Mouse (Mus musculus) limb, embryonic 11.5 days (tissue): ENCODE measurements at regions not wholly inside any gene's neighbourhood (a gene's known extent, or its start where the extent isn't known, plus 50 kb on each side); places are given as distances from the start of the nearest gene placed in this dataset.
"Not testable (repeated sequence)": the region's sequence is repeated elsewhere in the genome, so short reads cannot be mapped to it uniquely, and the experiment has no call there.

Experiments
- ATAC-seq: fragments of 200-750 bp; cut with Nextera tagmentation; 2 replicates; pipeline ENCODE4 v1.8.0; 2017; ENCODE audit warnings: low read depth; ENCODE audit not compliant: insufficient number of reproducible peaks, low FRiP score, low TSS enrichment
- DNase-seq: peaks from one replicate; pipeline ENCODE4 v3.0.0-alpha.2; 2015; ENCODE audit warnings: low spot score
- H3K27ac ChIP-seq: fragments of 300-500 bp; sonication (generic); replicated peaks from 2 replicates; pipeline ENCODE4 v1.5.1; 2014; ENCODE audit warnings: low read depth, mild to moderate bottlenecking, low read length
- H3K27me3 ChIP-seq: fragments of 300-500 bp; sonication (generic); 2 replicates; pipeline ENCODE4 v1.6.1; 2014; ENCODE audit warnings: mild to moderate bottlenecking, low read length, mixed read lengths; ENCODE audit not compliant: control insufficient read depth, insufficient read depth
- H3K36me3 ChIP-seq: fragments of 300-500 bp; sonication (generic); 2 replicates; pipeline ENCODE4 v1.6.1; 2014; ENCODE audit warnings: mild to moderate bottlenecking, low read length, moderate library complexity, mixed read lengths; ENCODE audit not compliant: control insufficient read depth, insufficient read depth
- H3K4me1 ChIP-seq: fragments of 300-500 bp; sonication (generic); 2 replicates; pipeline ENCODE4 v1.6.1; 2014; ENCODE audit warnings: low read length, mixed read lengths; ENCODE audit not compliant: control insufficient read depth, insufficient read depth
- H3K4me2 ChIP-seq: fragments of 300-500 bp; sonication (generic); 2 replicates; pipeline ENCODE4 v1.6.1; 2014; ENCODE audit warnings: low read depth, mild to moderate bottlenecking, moderate library complexity; ENCODE audit not compliant: severe bottlenecking
- H3K4me3 ChIP-seq: fragments of 300-500 bp; sonication (generic); 2 replicates; pipeline ENCODE4 v1.5.1; 2014; ENCODE audit warnings: low read depth, low read length
- H3K9ac ChIP-seq: fragments of 300-500 bp; sonication (generic); 2 replicates; pipeline ENCODE4 v1.6.1; 2014; ENCODE audit warnings: mild to moderate bottlenecking, low read length
- H3K9me3 ChIP-seq: fragments of 300-500 bp; sonication (generic); 2 replicates; pipeline ENCODE4 v1.6.1; 2016; ENCODE audit warnings: low read length; ENCODE audit not compliant: control insufficient read depth
- WGBS: fragments of 180-500 bp; shearing (Covaris S2); extraction: QIAGEN DNeasy Blood & Tissue Kit; methylation state at CpG from one replicate; pipeline ENCODE4 v1.1.7; 2014; 5-methylcytosine and 5-hydroxymethylcytosine counted together

DNA sequence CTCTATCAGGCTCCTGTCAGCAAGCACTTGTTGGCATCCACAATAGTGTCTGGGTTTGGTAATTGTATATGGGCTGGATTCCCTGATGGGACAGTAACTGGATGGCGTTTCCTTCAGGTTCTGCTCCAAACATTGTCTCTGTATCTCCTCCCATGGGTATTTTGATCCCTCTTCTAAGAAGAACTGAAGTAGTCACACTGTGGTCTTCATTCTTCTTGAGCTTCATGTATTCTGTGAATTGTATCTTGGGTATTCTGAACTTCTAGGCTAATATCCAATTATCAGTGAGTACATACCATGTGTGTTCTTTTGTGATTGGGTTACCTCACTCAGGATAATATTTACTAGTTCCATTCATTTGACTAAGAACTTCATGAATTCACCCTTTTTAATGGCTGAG is 119.2 kb upstream of the Gm21119 start:
- H3K4me1 ChIP-seq, H3K4me3 ChIP-seq, H3K9me3 ChIP-seq, ATAC-seq, DNase-seq, H3K36me3 ChIP-seq, H3K27ac ChIP-seq, H3K27me3 ChIP-seq, H3K4me2 ChIP-seq, H3K9ac ChIP-seq: not testable (repeated sequence)
- no CpG with 5 or more reads among the region's 1 CpGs for WGBS

DNA sequence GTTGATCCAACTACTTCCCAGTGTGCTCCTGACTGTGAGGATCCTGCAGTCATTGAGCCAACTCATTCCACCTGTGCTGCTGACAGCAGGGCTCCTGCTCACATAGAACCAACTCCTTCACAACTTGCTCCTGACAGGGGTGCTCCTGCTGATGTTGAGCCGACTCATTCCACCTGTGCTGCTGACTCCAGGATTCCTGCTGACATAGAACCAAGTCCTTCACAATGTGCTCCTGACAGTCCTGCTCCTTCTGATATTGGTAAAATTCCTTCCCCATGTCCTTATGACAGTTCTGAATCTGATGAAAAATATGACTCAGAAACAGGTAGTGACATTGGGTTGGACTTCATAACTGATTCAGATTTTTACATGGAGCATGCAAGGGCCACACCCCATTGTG is 100.8 kb upstream of the Gm21119 start:
- not testable (repeated sequence) for H3K27ac ChIP-seq, H3K4me2 ChIP-seq, H3K27me3 ChIP-seq, H3K4me1 ChIP-seq, H3K36me3 ChIP-seq, H3K4me3 ChIP-seq, ATAC-seq, H3K9ac ChIP-seq, H3K9me3 ChIP-seq
- 80% methylated on average over 1 of the region's 1 CpGs for WGBS
- DNase-seq, result peak; percentile 17

DNA sequence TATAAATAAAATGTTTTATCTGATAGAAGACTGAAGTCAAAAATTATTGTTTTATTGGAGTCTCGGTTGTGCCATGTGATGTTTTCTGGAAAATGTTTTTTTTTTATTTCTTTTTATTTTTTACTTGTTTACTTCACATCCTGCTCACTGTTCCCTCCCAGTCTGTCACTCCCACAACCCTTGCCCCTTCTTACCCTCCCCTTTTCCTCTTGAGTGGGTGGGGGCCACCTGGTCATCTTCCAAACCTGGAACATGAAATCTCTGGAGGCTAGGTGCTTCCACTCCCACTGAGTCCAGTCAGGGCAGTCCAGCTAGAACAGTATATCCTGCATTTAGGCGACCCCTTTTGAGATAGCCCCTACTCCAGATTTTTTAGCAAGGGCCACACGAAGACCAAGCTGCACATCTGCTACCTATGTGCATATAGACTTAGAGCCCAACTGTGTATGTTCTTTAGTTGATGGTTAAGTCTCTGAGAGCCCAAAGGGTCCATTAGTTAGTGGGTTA is 98.3 kb upstream of the Gm21119 start:
- not testable (repeated sequence) for DNase-seq, H3K27ac ChIP-seq, H3K27me3 ChIP-seq, ATAC-seq, H3K4me2 ChIP-seq, H3K9me3 ChIP-seq, H3K9ac ChIP-seq, H3K36me3 ChIP-seq, H3K4me3 ChIP-seq, H3K4me1 ChIP-seq
- 76% methylated on average over 2 of the region's 3 CpGs for WGBS

DNA sequence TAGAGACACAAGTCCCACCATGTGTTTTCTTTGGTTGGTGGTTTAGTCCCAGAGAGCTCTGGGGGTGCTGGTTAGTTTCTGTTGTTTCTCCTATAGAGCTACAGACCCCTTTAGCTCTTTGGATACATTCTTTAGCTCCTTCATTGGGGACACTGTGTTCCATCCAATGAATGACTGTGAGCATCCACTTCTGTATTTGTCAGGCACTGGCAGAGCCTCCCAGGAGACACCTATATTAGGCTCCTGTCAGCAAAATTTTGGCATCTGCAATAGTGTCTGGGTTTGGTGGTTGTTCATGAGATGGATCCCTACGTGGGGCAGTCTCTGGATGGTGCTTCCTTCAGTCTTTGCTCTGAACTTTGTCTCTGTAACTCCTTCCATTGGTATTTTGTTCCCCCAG is 97.2 kb upstream of the Gm21119 start:
- not testable (repeated sequence) for ATAC-seq, H3K4me3 ChIP-seq

DNA sequence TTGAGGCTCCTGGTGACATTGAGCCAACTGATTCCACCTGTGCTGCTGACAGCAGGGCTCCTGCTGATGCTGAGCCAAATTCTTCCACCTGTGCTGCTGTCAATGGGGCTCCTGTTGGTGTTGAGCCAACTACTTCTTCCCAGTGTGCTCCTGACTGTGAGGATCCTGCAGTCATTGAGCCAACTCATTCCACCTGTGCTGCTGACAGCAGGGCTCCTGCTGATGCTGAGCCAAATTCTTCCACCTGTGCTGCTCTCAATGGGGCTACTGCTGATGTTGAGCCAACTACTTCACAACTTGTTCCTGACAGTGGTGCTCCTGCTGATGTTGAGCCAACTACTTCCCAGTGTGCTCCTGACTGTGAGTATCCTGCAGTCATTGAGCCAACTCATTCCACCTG is 90.2 kb upstream of the Gm21119 start:
- not testable (repeated sequence) for H3K27me3 ChIP-seq, H3K9ac ChIP-seq, DNase-seq, H3K4me2 ChIP-seq, H3K4me1 ChIP-seq, H3K9me3 ChIP-seq, H3K27ac ChIP-seq, ATAC-seq, H3K4me3 ChIP-seq, H3K36me3 ChIP-seq

More for the DNA sequence above, 97.2 kb upstream of the Gm21119 start:
- H3K27me3 ChIP-seq, H3K4me1 ChIP-seq, H3K4me2 ChIP-seq, H3K9ac ChIP-seq, DNase-seq, H3K27ac ChIP-seq, H3K9me3 ChIP-seq, H3K36me3 ChIP-seq: not testable (repeated sequence)
- 28% methylated on average over 1 of the region's 1 CpGs for WGBS

DNA sequence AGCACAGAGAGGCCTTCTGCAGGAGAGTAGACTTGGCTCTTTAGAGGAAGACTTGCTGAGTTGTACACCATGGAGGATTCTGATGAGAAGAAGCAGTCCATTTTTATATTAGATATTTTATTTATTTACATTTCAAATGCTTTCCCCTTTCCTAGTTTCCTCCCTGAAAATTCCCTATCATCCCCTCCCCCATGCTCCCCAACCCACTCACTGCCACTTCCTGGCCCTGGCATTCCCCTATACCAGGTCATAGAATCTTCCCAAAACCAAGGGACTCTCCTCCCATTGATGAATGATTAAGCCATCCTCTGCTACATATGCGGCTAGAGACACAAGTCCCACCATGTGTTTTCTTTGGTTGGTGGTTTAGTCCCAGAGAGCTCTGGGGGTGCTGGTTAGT is 85.7 kb upstream of the Gm21119 start:
- DNase-seq, H3K4me1 ChIP-seq, H3K9me3 ChIP-seq, H3K27ac ChIP-seq, H3K4me3 ChIP-seq, ATAC-seq, H3K4me2 ChIP-seq, H3K27me3 ChIP-seq, H3K9ac ChIP-seq, H3K36me3 ChIP-seq: not testable (repeated sequence)
- WGBS, result no CpG with 5 or more reads among the region's 1 CpGs

DNA sequence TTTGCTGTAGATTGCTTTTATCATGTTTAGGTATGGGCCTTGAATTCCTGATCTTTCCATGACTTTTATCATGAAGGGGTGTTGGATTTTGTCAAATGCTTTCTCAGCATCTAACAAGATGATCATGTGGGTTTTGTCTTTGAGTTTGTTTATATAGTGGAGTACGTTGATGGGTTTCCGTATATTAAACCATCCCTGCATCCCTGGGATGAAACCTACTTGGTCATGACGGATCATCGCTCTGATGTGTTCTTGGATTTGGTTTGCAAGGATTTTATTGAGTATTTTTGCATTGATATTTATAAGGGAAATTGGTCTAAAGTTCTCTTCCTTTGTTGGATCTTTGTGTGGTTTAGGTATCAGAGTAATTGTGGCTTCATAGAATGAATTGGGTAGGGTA is 75.7 kb upstream of the Gm21119 start:
- not testable (repeated sequence) for H3K4me2 ChIP-seq
- 93% methylated on average over 4 of the region's 4 CpGs for WGBS

DNA sequence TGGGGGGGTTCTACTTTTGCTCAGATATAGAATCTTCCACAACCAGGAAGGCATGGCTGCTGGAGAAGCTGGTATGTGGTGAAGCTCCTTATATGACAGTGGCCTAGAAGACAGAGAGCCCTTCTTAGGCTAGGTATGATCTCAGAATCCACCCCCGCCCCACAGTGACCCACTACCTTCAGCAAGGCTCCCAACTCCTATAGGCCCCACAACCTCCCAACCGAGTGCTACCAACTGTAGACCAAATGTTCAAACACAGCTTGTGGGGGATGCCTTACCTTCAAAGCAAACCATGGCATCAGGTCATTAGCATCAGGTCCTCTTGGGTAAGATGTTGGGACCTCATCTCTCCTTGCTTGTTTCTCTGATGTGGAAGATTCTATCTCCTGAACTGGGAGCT is 70.6 kb upstream of the Gm21119 start:
- not testable (repeated sequence) for H3K27ac ChIP-seq, DNase-seq, H3K9ac ChIP-seq, ATAC-seq, H3K9me3 ChIP-seq, H3K36me3 ChIP-seq, H3K27me3 ChIP-seq, H3K4me1 ChIP-seq, H3K4me2 ChIP-seq, H3K4me3 ChIP-seq
- 88% methylated on average over 2 of the region's 2 CpGs for WGBS

More for the DNA sequence above, 75.7 kb upstream of the Gm21119 start:
- not testable (repeated sequence) for H3K27me3 ChIP-seq, H3K27ac ChIP-seq, H3K9me3 ChIP-seq, H3K4me1 ChIP-seq, ATAC-seq, H3K9ac ChIP-seq, DNase-seq, H3K36me3 ChIP-seq, H3K4me3 ChIP-seq

DNA sequence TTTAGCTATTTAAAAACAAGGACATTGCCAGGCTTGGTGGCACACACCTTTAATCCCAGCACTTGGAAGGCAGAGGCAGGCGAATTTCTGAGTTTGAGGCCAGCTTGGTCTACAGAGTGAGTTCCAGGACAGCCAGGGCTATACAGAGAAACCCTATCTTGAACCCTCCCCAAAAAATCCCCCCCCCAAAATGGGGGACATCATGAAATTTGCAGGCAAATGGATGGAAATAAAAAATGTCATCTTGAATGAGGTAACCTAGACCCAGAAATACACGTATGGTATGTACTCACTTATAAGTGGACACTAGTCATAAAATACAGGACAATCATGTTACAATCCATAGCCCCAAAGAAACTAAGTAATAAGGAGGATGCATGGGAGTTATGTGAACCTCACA is 69.4 kb upstream of the Gm21119 start:
- not testable (repeated sequence) for H3K4me1 ChIP-seq, ATAC-seq, H3K4me2 ChIP-seq, DNase-seq, H3K9me3 ChIP-seq, H3K36me3 ChIP-seq, H3K9ac ChIP-seq, H3K27ac ChIP-seq, H3K4me3 ChIP-seq, H3K27me3 ChIP-seq
- no CpG with 5 or more reads among the region's 2 CpGs for WGBS
